Mouse (Mus musculus): Measurements from ENCODE around the gene Tomm40.

DNA sequence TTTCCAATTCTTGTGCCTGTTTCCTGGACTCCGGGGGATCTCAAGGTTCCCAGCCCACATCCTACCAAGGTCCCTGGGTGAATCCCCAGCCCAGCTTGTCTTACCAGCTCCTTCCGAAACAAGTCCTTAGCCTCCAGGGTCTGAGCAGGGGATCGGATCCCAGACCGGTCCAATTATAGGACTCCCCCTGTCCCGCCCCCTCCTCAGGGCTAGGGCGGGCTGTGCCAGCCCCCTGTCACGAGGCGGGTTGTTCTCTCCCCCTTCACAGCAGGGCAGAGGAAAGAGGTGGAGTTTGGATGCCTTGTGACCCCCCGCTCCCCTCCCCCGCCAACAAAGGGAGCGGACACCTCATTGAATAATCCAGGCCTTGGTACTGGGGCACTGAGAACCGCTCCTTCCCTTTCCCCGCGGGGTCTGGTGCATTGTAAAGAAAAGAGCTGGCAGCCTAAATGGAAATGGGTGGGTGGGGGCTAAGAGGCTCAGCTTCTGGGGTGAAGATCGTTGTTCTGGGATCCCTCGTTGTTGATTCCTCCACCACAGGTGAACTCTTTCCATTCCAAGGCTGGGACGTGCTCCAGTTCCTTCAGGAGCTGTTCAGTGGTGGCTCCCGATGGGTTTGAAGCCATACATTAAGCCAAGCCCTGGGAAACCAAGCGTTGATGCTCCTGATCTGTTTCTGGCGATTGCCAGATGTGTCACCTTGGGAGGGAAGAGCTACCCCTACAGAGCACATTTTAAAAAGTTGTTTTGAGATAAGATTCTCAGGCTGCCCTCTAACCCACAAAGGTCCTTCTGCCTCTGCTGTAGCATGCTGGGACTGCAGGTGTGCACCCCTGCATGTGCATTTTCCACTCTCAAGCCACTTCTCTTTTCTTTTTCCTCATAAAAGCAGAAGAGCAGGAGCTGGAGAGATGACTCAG lies 16.1 kb downstream of the Tomm40 start, which contains the start of gene Apoe:
- no peak for TF ChIP-seq GATA1 (IDR thresholded peaks at IDR 0.05; ENCODE audit: low read length)
- no peak for TF ChIP-seq TAL1 (IDR thresholded peaks at IDR 0.05; ENCODE audit: low read length)

All from erythroblast, embryonic 14.5 days (primary cell).